Comparison of ENCODE assay signal across 10 mouse cellular contexts in the genomic region with DNA sequence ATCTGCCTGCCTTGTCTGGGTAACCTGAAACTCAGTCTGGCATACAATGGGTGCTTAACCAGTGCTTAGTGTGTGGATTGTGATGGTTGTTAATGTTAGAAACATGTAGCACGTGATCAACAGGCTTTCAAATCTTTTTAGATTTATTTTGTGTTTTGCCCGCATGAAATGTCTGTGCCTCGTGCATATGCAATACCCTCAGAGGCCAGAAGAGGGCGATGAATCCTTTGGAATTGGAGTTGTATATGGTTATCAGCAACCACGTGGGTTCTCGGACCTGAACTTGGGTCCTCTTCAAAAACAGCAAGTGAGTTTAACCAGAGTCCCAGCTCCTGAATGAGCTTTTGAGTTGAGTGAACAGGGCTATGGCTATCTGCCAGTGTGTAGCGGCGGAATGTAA.
DNase-seq lines count a peak whose midpoint lies in the region; ATAC-seq and TF ChIP-seq lines count a peak whose summit lies in the region.
"Had no signal": no experiment of that assay in that cellular context is flagged by ENCODE, and none has a peak within 500 bp of the region (broad histone marks: within the 10 kb centered on the region; RNA-seq: fewer than 3 reads in every experiment).

No protein-coding gene starts in this region.

- ATAC-seq in neural tube, embryonic 15.5 days (ENCODE audit: low FRiP score): no peak
- no peak for ATAC-seq in monocyte, adult 5-6 weeks (replicated peaks; ENCODE audit: insufficient number of reproducible peaks, low FRiP score, low TSS enrichment, poor library complexity, severe bottlenecking)

- TF ChIP-seq POLR2A in testis, adult 2 months (IDR thresholded peaks at IDR 0.05; ENCODE audit: control insufficient read depth, low read depth, low read length): no peak

- TF ChIP-seq CTCF in testis, adult 2 months (IDR thresholded peaks at IDR 0.05; ENCODE audit: control insufficient read depth, insufficient read depth, insufficient replicate concordance, low read depth, low read length): peak; percentile 21; the same call in 1 of the 2 replicates

- H3K9me3 ChIP-seq in neural tube, embryonic 15.5 days (replicated peaks): no peaks in the 10 kb centered on the region

- intact Hi-C loops in heart, postnatal 10 days (cut with DNase I): no loop called here

- no peak overlapping the region for H3K27ac ChIP-seq in neural tube, embryonic 15.5 days (replicated peaks)
- H3K27ac ChIP-seq in testis, adult 2 months (ENCODE audit: control insufficient read depth, insufficient read depth, low read depth, low read length): no peak overlapping the region
- H3K27ac ChIP-seq: midbrain, embryonic 12.5 days had no signal

- H3K4me3 ChIP-seq in neural tube, embryonic 15.5 days (replicated peaks): no peak overlapping the region
- H3K4me3 ChIP-seq in testis, adult 2 months (ENCODE audit: control insufficient read depth, low read depth, low read length): no peak overlapping the region
- H3K4me3 ChIP-seq: midbrain, embryonic 12.5 days had no signal

- H3K36me3 ChIP-seq in neural tube, embryonic 15.5 days: no peaks in the 10 kb centered on the region
- no peaks in the 10 kb centered on the region for H3K36me3 ChIP-seq in testis, adult 2 months (ENCODE audit: control insufficient read depth, insufficient read depth, low read length)
- H3K36me3 ChIP-seq: midbrain, embryonic 12.5 days had no signal

- no peaks in the 10 kb centered on the region for H3K27me3 ChIP-seq in neural tube, embryonic 15.5 days (replicated peaks)
- no peaks in the 10 kb centered on the region for H3K27me3 ChIP-seq in testis, adult 2 months (ENCODE audit: control insufficient read depth, insufficient read depth, low read length)
- H3K27me3 ChIP-seq: midbrain, embryonic 12.5 days had no signal

- H3K4me1 ChIP-seq in neural tube, embryonic 15.5 days: no peaks in the 10 kb centered on the region
- H3K4me1 ChIP-seq in testis, adult 2 months (ENCODE audit: control insufficient read depth, insufficient read depth, low read length): no peaks in the 10 kb centered on the region
- H3K4me1 ChIP-seq: midbrain, embryonic 12.5 days had no signal

- 62% methylated on average over 8 of the region's 8 CpGs for WGBS in neural tube, embryonic 15.5 days

- H3K9ac ChIP-seq in neural tube, embryonic 15.5 days (replicated peaks): no peak overlapping the region
- H3K9ac ChIP-seq: midbrain, embryonic 12.5 days had no signal

- peak; percentile 0 to 4 for DNase-seq in heart, postnatal 10 days
- DNase-seq in heart, postnatal 4 days: no peak
- DNase-seq in neural tube, embryonic 10.5 days (ENCODE audit: extremely low spot score, low spot score): peak; percentile 31
- peak; percentile 2 for DNase-seq in c-Kit-positive CD71-positive TER-119-negative erythroid progenitor cells, embryonic 14.5 days (ENCODE audit: low read depth)
- DNase-seq in right cerebral cortex, adult 2 months (ENCODE audit: low spot score in 2 of 2): no peak
- DNase-seq: spleen, adult 18-20 months had no signal

- H3K4me2 ChIP-seq in neural tube, embryonic 15.5 days: no peak overlapping the region
- H3K4me2 ChIP-seq: midbrain, embryonic 12.5 days had no signal

Comparison
In these comparisons a context has a peak if more than half of its experiments do, and no peak if none do; other contexts are left out.
1. DNase-seq: peak in heart, postnatal 10 days (2 of 2), neural tube, embryonic 10.5 days (single experiment) and c-Kit-positive CD71-positive TER-119-negative erythroid progenitor cells, embryonic 14.5 days (single experiment); none in heart, postnatal 4 days (single experiment) and right cerebral cortex, adult 2 months (0 of 2).